Mouse (Mus musculus) hindbrain, embryonic 12.5 days (tissue): ENCODE measurements at regions not wholly inside any gene's neighbourhood (a gene's known extent, or its start where the extent isn't known, plus 50 kb on each side); places are given as distances from the start of the nearest gene placed in this dataset.
"Not testable (repeated sequence)": the region's sequence is repeated elsewhere in the genome, so short reads cannot be mapped to it uniquely, and the experiment has no call there.

Experiments
- ATAC-seq: fragments of 200-750 bp; cut with Nextera tagmentation; 2 replicates; pipeline ENCODE4 v1.8.0; 2017; ENCODE audit warnings: moderate TSS enrichment; ENCODE audit not compliant: low FRiP score
- H3K27ac ChIP-seq: fragments of 300-500 bp; sonication (generic); 2 replicates; pipeline ENCODE4 v1.5.1; 2016; ENCODE audit warnings: mild to moderate bottlenecking
- H3K27me3 ChIP-seq: fragments of 300-500 bp; sonication (generic); 2 replicates; pipeline ENCODE4 v1.6.1; 2016; ENCODE audit warnings: mild to moderate bottlenecking
- H3K36me3 ChIP-seq: fragments of 300-500 bp; sonication (generic); 2 replicates; pipeline ENCODE4 v1.6.1; 2016; ENCODE audit warnings: mild to moderate bottlenecking
- H3K4me1 ChIP-seq: fragments of 300-500 bp; sonication (generic); 2 replicates; pipeline ENCODE4 v1.6.1; 2016
- H3K4me2 ChIP-seq: fragments of 300-500 bp; sonication (generic); replicated peaks from 2 replicates; pipeline ENCODE4 v1.6.1; 2016; ENCODE audit warnings: mild to moderate bottlenecking
- H3K4me3 ChIP-seq: fragments of 300-500 bp; sonication (generic); 2 replicates; pipeline ENCODE4 v1.5.1; 2016; ENCODE audit warnings: mild to moderate bottlenecking
- H3K9ac ChIP-seq: fragments of 300-500 bp; sonication (generic); 2 replicates; pipeline ENCODE4 v1.6.1; 2016; ENCODE audit warnings: mild to moderate bottlenecking, moderate library complexity
- H3K9me3 ChIP-seq: fragments of 300-500 bp; sonication (generic); replicated peaks from 2 replicates; pipeline ENCODE4 v1.6.1; 2016; ENCODE audit warnings: mild to moderate bottlenecking
- WGBS: fragments of 180-500 bp; shearing (Covaris S2); methylation state at CpG from one replicate; pipeline ENCODE4 v1.1.7; 2016; 5-methylcytosine and 5-hydroxymethylcytosine counted together

DNA sequence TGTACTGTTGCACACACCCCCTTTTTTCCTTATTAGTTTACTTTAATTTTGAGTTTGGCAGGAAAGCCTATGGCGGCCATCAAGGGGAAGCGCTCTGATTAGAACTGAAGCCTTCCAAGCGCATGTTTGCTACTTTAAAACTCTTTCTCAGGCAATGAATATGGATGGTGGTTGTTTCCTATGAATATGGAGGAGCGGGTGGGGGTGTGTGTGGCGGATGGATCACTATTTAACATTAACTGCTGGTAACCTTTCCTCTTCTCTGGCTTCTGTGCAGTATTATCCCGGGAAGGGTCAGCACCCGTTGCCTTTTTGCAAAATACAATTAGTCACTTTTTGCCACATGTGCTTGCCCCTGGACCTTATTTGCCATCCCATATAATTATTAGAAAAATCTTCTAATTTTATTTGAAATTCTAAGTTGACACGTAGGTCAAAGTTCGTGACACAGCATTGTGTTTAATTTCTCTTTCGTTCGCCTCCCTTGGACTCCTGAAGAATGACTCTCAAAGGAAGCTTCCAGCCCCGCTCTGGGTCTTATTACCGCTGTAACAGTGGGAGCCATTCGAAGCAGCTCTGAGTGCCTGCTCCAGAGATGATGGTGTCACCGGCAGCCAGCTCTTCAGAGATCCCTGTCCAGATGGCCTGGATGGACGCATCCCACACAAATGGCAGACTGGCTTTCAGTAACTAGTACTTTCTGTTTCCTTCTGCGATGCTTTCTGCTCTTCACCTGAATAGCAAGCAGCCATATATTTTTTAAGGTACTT, 302.0 kb downstream of the Vrk1 start:
- Histone ChIP-seq H3K4me2 (no peak overlapping the region), H3K9ac (no peak overlapping the region), H3K36me3 (no peaks in the 10 kb centered on the region), H3K27me3 (peaks cover 42% of the 10 kb centered on the region), H3K9me3 (no peaks in the 10 kb centered on the region), H3K4me3 (no peak overlapping the region), H3K27ac (no peak overlapping the region), H3K4me1 (peaks cover 21% of the 10 kb centered on the region)
- ATAC-seq = no peak
- 34% methylated on average over 17 of the region's 17 CpGs for WGBS

GRCm38 (mm10) chr12:106317738-106318137, 307.7 kb downstream of the Vrk1 start:
- ATAC-seq = no peak
- no peak overlapping the region for H3K4me2 ChIP-seq
- 87% methylated on average over 16 of the region's 16 CpGs for WGBS
- H3K27me3 ChIP-seq = peaks cover 45% of the 10 kb centered on the region
- no peaks in the 10 kb centered on the region for H3K9me3 ChIP-seq
- H3K9ac ChIP-seq = no peak overlapping the region
- no peak overlapping the region for H3K27ac ChIP-seq
- 0 out of 2 replicates have a peak, but pooled peaks cover 2% of the 10 kb centered on the region for H3K4me1 ChIP-seq
- H3K36me3 ChIP-seq = no peaks in the 10 kb centered on the region
- H3K4me3 ChIP-seq = no peak overlapping the region

DNA sequence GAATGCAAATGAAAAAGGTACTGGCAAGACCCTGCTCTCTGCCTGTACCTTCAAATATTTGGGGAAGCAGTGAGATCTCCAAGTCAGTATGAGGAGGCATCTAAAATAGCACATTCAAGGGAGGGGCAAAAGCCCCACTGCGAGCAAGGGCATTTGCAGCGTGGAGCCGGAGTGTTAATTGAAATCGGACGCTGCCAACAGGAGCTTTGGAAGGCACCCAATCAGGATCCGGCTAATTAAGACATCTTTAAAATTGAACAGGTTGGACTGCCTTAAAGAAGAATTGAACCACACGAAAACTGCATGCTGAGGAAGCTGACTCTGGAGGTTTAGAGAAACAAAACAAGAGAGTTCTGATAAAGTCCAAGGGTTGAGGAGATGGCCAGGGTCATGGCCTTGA, 311.5 kb downstream of the Vrk1 start:
- no peaks in the 10 kb centered on the region for H3K4me1 ChIP-seq

DNA sequence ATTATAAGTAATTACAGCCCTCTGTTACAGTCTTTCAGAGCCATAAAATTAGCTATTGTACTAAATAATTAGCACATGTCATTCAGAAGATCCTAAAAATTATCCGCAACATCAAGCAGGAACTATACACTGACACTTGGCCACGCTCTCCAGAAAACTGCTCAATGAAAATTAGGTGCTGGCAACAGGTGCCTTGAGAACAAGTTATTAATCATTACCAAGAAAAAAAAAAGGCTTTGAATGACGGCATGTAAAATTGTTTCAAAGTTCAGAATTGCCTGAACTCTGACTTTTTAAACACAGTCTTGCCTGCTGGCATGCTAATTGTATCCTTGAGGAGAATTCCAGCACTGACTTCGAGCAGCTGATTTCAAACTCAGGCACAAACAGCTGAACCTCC, 316.6 kb downstream of the Vrk1 start:
- Histone ChIP-seq H3K27me3 (peaks cover 59% of the 10 kb centered on the region), H3K9me3 (no peaks in the 10 kb centered on the region; the same call in 1 of the 2 replicates), H3K4me3 (no peak overlapping the region), H3K36me3 (no peaks in the 10 kb centered on the region), H3K27ac (no peak overlapping the region), H3K9ac (no peak overlapping the region), H3K4me2 (no peak overlapping the region), H3K4me1 (no peaks in the 10 kb centered on the region)
- 31% methylated on average over 4 of the region's 4 CpGs for WGBS
- ATAC-seq = no peak; the same call in 1 of the 2 replicates

More for the DNA sequence above, 311.5 kb downstream of the Vrk1 start:
- Histone ChIP-seq H3K27ac (no peak overlapping the region), H3K4me3 (no peak overlapping the region), H3K9ac (no peak overlapping the region), H3K27me3 (peaks cover 64% of the 10 kb centered on the region), H3K9me3 (no peaks in the 10 kb centered on the region), H3K4me2 (no peak overlapping the region), H3K36me3 (no peaks in the 10 kb centered on the region)
- ATAC-seq = no peak
- 79% methylated on average over 7 of the region's 7 CpGs for WGBS

DNA sequence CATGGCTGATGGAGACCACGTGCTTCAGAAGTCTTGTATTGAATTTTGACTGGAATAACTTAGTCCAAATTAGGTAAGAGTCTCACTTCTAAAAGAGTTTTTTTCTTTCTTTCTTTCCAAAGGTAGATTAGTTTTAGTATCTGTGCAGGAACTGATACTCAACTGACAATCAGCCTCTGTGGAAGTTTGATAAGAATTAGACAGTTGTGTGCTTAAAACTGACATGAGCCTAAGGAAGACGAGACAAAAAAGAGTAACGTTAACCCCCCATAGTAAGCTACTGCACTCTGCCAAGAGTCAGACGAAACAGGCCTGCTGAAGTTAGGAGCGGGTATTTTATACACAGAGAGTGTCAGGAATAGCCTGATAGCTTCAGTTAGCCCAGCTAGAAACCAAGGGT, 317.3 kb downstream of the Vrk1 start:
- Histone ChIP-seq H3K4me3 (no peak overlapping the region), H3K27ac (no peak overlapping the region), H3K27me3 (peaks cover 52% of the 10 kb centered on the region), H3K4me2 (no peak overlapping the region), H3K9ac (no peak overlapping the region), H3K36me3 (no peaks in the 10 kb centered on the region), H3K4me1 (no peaks in the 10 kb centered on the region), H3K9me3 (no peaks in the 10 kb centered on the region; the same call in 1 of the 2 replicates)
- 78% methylated on average over 5 of the region's 5 CpGs for WGBS
- ATAC-seq = no peak

DNA sequence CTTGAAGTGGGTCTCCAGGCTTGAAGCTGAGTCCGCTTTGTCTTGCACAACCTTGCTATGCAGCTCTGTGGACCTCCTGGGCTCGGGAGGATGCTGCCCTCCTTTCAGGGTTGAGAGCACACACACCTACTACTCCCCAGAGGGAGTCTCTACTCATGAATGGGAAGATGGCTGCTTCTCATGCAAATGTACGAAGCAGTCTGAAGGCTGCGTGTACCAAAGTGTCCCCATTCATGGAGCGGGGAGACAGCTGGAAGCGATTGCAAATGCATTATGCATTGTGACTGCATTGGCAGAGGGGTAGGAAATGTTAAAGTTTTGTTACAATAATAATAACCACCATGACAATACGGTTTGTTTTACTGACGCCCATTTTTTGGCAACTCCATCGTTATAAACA, 347.8 kb downstream of the Vrk1 start:
- Histone ChIP-seq H3K9ac (no peak overlapping the region), H3K27ac (no peak overlapping the region), H3K4me1 (no peaks in the 10 kb centered on the region), H3K27me3 (no peaks in the 10 kb centered on the region; the same call in 1 of the 2 replicates), H3K9me3 (no peaks in the 10 kb centered on the region), H3K4me3 (no peak overlapping the region), H3K36me3 (no peaks in the 10 kb centered on the region), H3K4me2 (no peak overlapping the region)
- WGBS = 62% methylated on average over 9 of the region's 9 CpGs
- ATAC-seq = no peak

GRCm38 (mm10) chr12:106361646-106362045, 351.6 kb downstream of the Vrk1 start:
- H3K36me3 ChIP-seq, H3K4me2 ChIP-seq, H3K9ac ChIP-seq, ATAC-seq, H3K4me3 ChIP-seq, H3K4me1 ChIP-seq, H3K9me3 ChIP-seq, H3K27me3 ChIP-seq, H3K27ac ChIP-seq: not testable (repeated sequence)
- 81% methylated on average over 7 of the region's 7 CpGs for WGBS

- H3K4me2 ChIP-seq = no peak overlapping the region
- H3K27me3 ChIP-seq = no peaks in the 10 kb centered on the region
- no peak for ATAC-seq
- no peak overlapping the region; the same call in 1 of the 2 replicates for H3K27ac ChIP-seq
- H3K9ac ChIP-seq = no peak overlapping the region
- no peaks in the 10 kb centered on the region for H3K9me3 ChIP-seq
- H3K36me3 ChIP-seq = no peaks in the 10 kb centered on the region
- WGBS = 59% methylated on average over 12 of the region's 12 CpGs
- peaks cover 24% of the 10 kb centered on the region for H3K4me1 ChIP-seq
- H3K4me3 ChIP-seq = no peak overlapping the region
Measured at GRCm38 (mm10) chr12:106374840-106375375, 364.9 kb downstream of the Vrk1 start.

GRCm38 (mm10) chr12:106375886-106376285, 365.9 kb downstream of the Vrk1 start:
- no peaks in the 10 kb centered on the region for H3K36me3 ChIP-seq
- H3K9me3 ChIP-seq = no peaks in the 10 kb centered on the region
- no peak overlapping the region for H3K4me3 ChIP-seq
- no peak overlapping the region for H3K9ac ChIP-seq
- WGBS = 83% methylated on average over 13 of the region's 13 CpGs
- peaks cover 28% of the 10 kb centered on the region for H3K4me1 ChIP-seq
- no peak overlapping the region for H3K27ac ChIP-seq
- ATAC-seq = no peak
- no peaks in the 10 kb centered on the region for H3K27me3 ChIP-seq
- H3K4me2 ChIP-seq = no peak overlapping the region

- no peak overlapping the region for H3K4me2 ChIP-seq
- H3K36me3 ChIP-seq = no peaks in the 10 kb centered on the region
- 72% methylated on average over 12 of the region's 12 CpGs for WGBS
- H3K9ac ChIP-seq = no peak overlapping the region
- H3K27me3 ChIP-seq = no peaks in the 10 kb centered on the region
- no peaks in the 10 kb centered on the region for H3K9me3 ChIP-seq
- no peak overlapping the region for H3K4me3 ChIP-seq
- peaks cover 34% of the 10 kb centered on the region for H3K4me1 ChIP-seq
- no peak for ATAC-seq
- no peak overlapping the region for H3K27ac ChIP-seq
Measured at GRCm38 (mm10) chr12:106376783-106377182, 366.8 kb downstream of the Vrk1 start.

- H3K4me1 ChIP-seq = peaks cover 35% of the 10 kb centered on the region
- H3K27ac ChIP-seq = no peak overlapping the region
- no peaks in the 10 kb centered on the region for H3K27me3 ChIP-seq
- H3K4me3 ChIP-seq = no peak overlapping the region
- H3K4me2 ChIP-seq = no peak overlapping the region
- H3K9me3 ChIP-seq = no peaks in the 10 kb centered on the region
- H3K9ac ChIP-seq = no peak overlapping the region
- WGBS = 83% methylated on average over 1 of the region's 1 CpGs
- no peaks in the 10 kb centered on the region for H3K36me3 ChIP-seq
- no peak for ATAC-seq
Measured at GRCm38 (mm10) chr12:106377281-106377680, 367.3 kb downstream of the Vrk1 start.

DNA sequence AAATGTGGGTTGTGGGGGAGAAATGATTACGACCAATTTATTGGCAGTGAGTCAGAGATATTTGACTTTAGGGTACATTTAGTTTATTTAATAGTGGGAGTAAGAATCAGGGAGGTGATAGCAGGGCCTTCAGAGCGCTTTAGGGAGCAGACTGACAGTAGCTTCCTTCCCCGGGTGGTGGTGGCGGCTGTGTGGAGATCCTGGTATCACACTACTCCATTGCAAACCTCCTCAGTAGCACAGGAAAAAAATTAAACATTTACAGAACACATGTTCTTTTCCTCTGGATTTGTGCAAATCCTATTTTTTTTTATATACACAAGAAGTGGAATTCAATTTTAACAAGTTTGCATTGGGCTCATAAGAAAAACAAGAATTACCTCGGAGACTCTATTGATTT, 367.7 kb downstream of the Vrk1 start:
- no peak overlapping the region for H3K4me2 ChIP-seq
- peaks cover 35% of the 10 kb centered on the region for H3K4me1 ChIP-seq
- no peaks in the 10 kb centered on the region for H3K36me3 ChIP-seq
- no peak overlapping the region for H3K9ac ChIP-seq
- H3K9me3 ChIP-seq = no peaks in the 10 kb centered on the region
- no peak overlapping the region for H3K4me3 ChIP-seq
- no peaks in the 10 kb centered on the region for H3K27me3 ChIP-seq
- WGBS = 65% methylated on average over 5 of the region's 5 CpGs
- no peak overlapping the region for H3K27ac ChIP-seq
- no peak for ATAC-seq
